Mouse (Mus musculus) neural tube, embryonic 14.5 days (tissue): ENCODE measurements around the gene Stx4a. TPM values are rescaled to one million over a fixed set of nuclear protein-coding genes. Genes with fewer than 3 reads are reported as not detected.

Source experiments
- ATAC-seq: fragments of 200-750 bp; cut with Nextera tagmentation; 2 replicates; pipeline ENCODE4 v1.8.0; 2017; ENCODE audit warnings: low read depth, mild to moderate bottlenecking, moderate TSS enrichment, moderate library complexity
- H3K27ac ChIP-seq: fragments of 300-500 bp; sonication (generic); 2 replicates; pipeline ENCODE4 v1.5.1; 2014; ENCODE audit warnings: low read depth, mild to moderate bottlenecking, control low read depth, low read length, moderate library complexity, mixed read lengths
- H3K27me3 ChIP-seq: fragments of 300-500 bp; sonication (generic); 2 replicates; pipeline ENCODE4 v1.6.1; 2014; ENCODE audit warnings: low read length; ENCODE audit not compliant: control insufficient read depth, insufficient read depth
- H3K36me3 ChIP-seq: fragments of 300-500 bp; sonication (generic); 2 replicates; pipeline ENCODE4 v1.6.1; 2014; ENCODE audit warnings: low read length, mixed read lengths; ENCODE audit not compliant: control insufficient read depth, insufficient read depth
- H3K4me1 ChIP-seq: fragments of 300-500 bp; sonication (generic); 2 replicates; pipeline ENCODE4 v1.6.1; 2014; ENCODE audit warnings: low read length; ENCODE audit not compliant: control insufficient read depth, insufficient read depth
- H3K4me2 ChIP-seq: fragments of 300-500 bp; sonication (generic); 2 replicates; pipeline ENCODE4 v1.6.1; 2014; ENCODE audit warnings: mild to moderate bottlenecking, low read depth, low read length, control low read depth
- H3K4me3 ChIP-seq: fragments of 300-500 bp; sonication (generic); 2 replicates; pipeline ENCODE4 v1.5.1; 2014; ENCODE audit warnings: low read depth, low read length, control low read depth, mixed read lengths
- H3K9ac ChIP-seq: fragments of 300-500 bp; sonication (generic); replicated peaks from 2 replicates; pipeline ENCODE4 v1.6.1; 2014; ENCODE audit warnings: low read depth, mild to moderate bottlenecking, control low read depth, low read length, mixed read lengths
- H3K9me3 ChIP-seq: fragments of 300-500 bp; sonication (generic); 2 replicates; pipeline ENCODE4 v1.6.1; 2016; ENCODE audit warnings: low read length; ENCODE audit not compliant: control insufficient read depth
- WGBS: fragments of 180-500 bp; shearing (Covaris S2); extraction: QIAGEN DNeasy Blood & Tissue Kit; methylation state at CpG from one replicate; pipeline ENCODE4 v1.1.7; 2014; 5-methylcytosine and 5-hydroxymethylcytosine counted together
- polyA plus RNA-seq: library from polyadenylated mRNA; unstranded; fragments of >200 nt; fragmentation: Nextera tagmentation; extraction: Ambion mirVana; gene quantifications from 2 replicates; pipeline ENCODE4 v1.2.1, GENCODE M21; 2014

The Stx4a gene
- polyA plus RNA-seq, 1 experiment from 2014 or later, result 9.8 TPM

DNA sequence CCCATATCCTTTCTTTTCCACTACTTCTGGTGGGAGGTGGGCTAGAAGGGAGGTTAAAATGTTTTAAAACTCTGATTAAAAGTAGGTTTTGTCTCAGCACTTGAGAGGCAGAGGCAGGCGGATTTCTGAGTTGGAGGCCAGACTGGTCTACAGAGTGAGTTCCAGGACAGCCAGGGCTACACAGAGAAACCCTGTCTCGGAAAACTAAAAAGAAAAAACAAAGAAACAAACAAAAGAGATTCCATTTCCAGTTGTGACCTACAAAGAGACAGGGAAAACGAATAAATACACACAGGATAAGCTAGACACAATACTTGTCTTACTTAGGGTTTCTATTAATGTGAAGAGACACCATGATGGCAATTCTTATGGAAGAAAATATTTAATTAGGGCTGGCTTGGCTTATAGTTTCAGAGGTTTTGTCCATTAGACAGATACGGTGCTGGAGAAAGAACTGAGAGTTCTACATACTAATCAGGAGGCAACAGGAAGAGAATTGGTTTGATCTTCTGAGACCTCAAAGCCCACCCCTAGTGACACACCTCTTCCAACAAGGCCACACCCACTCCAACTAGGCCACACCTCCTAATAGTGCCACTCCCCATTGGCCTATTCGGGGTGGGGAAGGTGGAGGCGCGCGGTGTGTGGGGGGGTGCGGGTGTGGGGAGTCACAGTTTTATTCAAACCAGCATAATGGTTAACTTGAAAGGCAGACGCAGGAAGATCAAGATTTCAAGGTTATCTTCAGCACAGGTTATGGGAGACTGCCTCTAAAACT lies 74.3 kb downstream of the Stx4a start:
- H3K36me3 ChIP-seq, result no peaks in the 10 kb centered on the region
- 40% methylated on average over 10 of the region's 10 CpGs for WGBS
- H3K27me3 ChIP-seq, result no peaks in the 10 kb centered on the region
- peaks cover 8% of the 10 kb centered on the region; the same call in 1 of the 2 replicates for H3K4me1 ChIP-seq
- no peak overlapping the region for H3K4me3 ChIP-seq
- H3K9ac ChIP-seq, result no peak overlapping the region
- ATAC-seq, result no peak
- no peak overlapping the region for H3K4me2 ChIP-seq
- no peaks in the 10 kb centered on the region for H3K9me3 ChIP-seq
- H3K27ac ChIP-seq, result no peak overlapping the region

Other genes starting within 250 kb of the Stx4a start
- 7.8 and 10.6 TPM in 2 replicates for gene Ccdc189, start 235.7 kb upstream of the Stx4a start, polyA plus RNA-seq
- 31.2 and 39.6 TPM in 2 replicates for gene Rnf40, start 235.5 kb upstream of the Stx4a start, polyA plus RNA-seq
- gene Zfp629, start 208.5 kb upstream of the Stx4a start, polyA plus RNA-seq, result 20.4 and 25.3 TPM in 2 replicates
- 36.0 and 45.7 TPM in 2 replicates for gene Bcl7c, start 115.4 kb upstream of the Stx4a start, polyA plus RNA-seq
- 2.7 and 3.6 TPM in 2 replicates for gene Ctf1, start 111.6 kb upstream of the Stx4a start, polyA plus RNA-seq
- 0.27 TPM in 1 of 2 replicates, not detected in the other for gene Ctf2, start 92.1 kb upstream of the Stx4a start, polyA plus RNA-seq
- 6.5 and 9.1 TPM in 2 replicates for gene Fbxl19, start 79.8 kb upstream of the Stx4a start, polyA plus RNA-seq
- gene Orai3, start 54.5 kb upstream of the Stx4a start, polyA plus RNA-seq, result 4.6 and 6.8 TPM in 2 replicates
- gene Setd1a, start 47.6 kb upstream of the Stx4a start, polyA plus RNA-seq, result 22.4 and 23.3 TPM in 2 replicates
- 0.64 TPM in 1 of 2 replicates, not detected in the other for gene Gm49388, start 38.7 kb upstream of the Stx4a start, polyA plus RNA-seq
- gene Hsd3b7, start 23.7 kb upstream of the Stx4a start, polyA plus RNA-seq, result 7.0 and 9.6 TPM in 2 replicates
- 65.9 and 66.9 TPM in 2 replicates for gene Stx1b, start 255 bp downstream of the Stx4a start, polyA plus RNA-seq
- 12.0 and 13.1 TPM in 2 replicates for gene Zfp646, start 51.9 kb downstream of the Stx4a start, polyA plus RNA-seq
- gene Zfp668, start 52.5 kb downstream of the Stx4a start, polyA plus RNA-seq, result 29.7 and 30.7 TPM in 2 replicates
- 0.37 and 0.57 TPM in 2 replicates for gene Prss53, start 66.7 kb downstream of the Stx4a start, polyA plus RNA-seq
- gene Gm21974, start 71.2 kb downstream of the Stx4a start, polyA plus RNA-seq, result 0.40 and 0.54 TPM in 2 replicates
- 59.2 and 81.7 TPM in 2 replicates for gene Vkorc1, start 71.3 kb downstream of the Stx4a start, polyA plus RNA-seq
- gene Bckdk, start 79.8 kb downstream of the Stx4a start, polyA plus RNA-seq, result 58.0 and 65.8 TPM in 2 replicates
- 48.6 and 49.4 TPM in 2 replicates for gene Kat8, start 88.2 kb downstream of the Stx4a start, polyA plus RNA-seq
- gene Prss8, start 105.8 kb downstream of the Stx4a start, polyA plus RNA-seq, result 0.39 TPM in 1 of 2 replicates, not detected in the other
- 14.4 and 14.8 TPM in 2 replicates for gene Prss36, start 122.4 kb downstream of the Stx4a start, polyA plus RNA-seq
- gene Fus, start 143.2 kb downstream of the Stx4a start, polyA plus RNA-seq, result 47.6 and 52.2 TPM in 2 replicates
- 4.6 and 6.1 TPM in 2 replicates for gene Pycard, start 169.6 kb downstream of the Stx4a start, polyA plus RNA-seq
- gene Trim72, start 179.7 kb downstream of the Stx4a start, polyA plus RNA-seq, result not detected in 2 replicates
- 0.25 and 1.2 TPM in 2 replicates for gene Itgam, start 238.3 kb downstream of the Stx4a start, polyA plus RNA-seq
- not detected in 2 replicates for gene Gm49368, start 238.4 kb downstream of the Stx4a start, polyA plus RNA-seq